Mouse (Mus musculus): ENCODE measurements around the gene Hps4.
A peak's percentile ranks its signal among the peaks of the same experiment; 100 is the strongest.

The Hps4 gene

DNA sequence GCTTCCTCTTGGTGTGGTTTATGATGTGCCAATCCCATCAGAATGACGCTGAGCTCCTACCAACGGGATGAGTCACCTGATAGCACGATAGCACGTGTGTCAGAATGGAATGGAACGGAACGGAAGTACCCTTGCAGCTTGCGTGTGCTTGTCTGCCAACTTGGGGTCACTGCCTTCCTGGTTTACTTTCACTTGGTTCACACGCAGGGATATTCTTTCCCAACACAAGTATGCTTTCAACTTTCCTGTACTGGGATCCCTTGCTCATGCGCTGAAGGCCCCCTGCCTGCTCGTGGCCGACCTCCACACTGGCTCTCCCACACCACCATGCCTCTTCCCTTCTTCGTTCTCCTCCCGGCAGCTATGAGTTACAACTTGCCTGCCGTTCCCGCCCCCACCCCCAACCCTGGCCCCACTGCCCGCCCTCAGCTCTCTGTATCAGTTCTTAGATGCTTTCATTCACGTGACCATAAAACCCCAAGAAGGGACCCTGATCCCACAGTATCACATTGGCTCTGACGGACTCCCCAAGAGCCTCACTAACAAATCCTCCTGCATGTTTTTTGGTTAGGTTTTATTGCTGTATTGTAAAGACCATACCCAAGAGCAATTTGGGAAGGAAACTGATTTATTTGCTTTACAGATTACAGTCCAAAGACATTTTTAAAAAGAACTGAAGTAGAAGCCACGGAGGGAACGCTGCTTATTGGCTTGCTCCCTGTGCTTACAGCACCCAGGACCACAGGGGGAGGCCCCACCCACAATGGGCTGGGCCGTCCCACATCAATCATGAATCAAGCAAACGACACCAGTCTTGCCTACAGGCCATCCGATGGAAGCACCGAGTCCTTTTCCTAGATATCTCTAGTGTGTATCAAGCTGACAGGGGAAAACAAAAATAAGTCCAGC lies 18.0 kb upstream of the Hps4 start:
- no peak for DNase-seq (ENCODE audit: low read depth, low spot score)

- DNase-seq (ENCODE audit: low read depth, low spot score): peak; percentile 90
Measured at GRCm38 (mm10) chr5:112325546-112326445, 17.1 kb upstream of the Hps4 start, which contains the start of gene Tfip11. Tfip11 (plus strand) TSS chr5:112326358.

- DNase-seq (ENCODE audit: low read depth, low spot score): no peak
Measured at GRCm38 (mm10) chr5:112326446-112327009, 16.4 kb upstream of the Hps4 start.

- DNase-seq (ENCODE audit: low read depth, low spot score): no peak
Measured at GRCm38 (mm10) chr5:112327854-112328253, 15.0 kb upstream of the Hps4 start.

DNA sequence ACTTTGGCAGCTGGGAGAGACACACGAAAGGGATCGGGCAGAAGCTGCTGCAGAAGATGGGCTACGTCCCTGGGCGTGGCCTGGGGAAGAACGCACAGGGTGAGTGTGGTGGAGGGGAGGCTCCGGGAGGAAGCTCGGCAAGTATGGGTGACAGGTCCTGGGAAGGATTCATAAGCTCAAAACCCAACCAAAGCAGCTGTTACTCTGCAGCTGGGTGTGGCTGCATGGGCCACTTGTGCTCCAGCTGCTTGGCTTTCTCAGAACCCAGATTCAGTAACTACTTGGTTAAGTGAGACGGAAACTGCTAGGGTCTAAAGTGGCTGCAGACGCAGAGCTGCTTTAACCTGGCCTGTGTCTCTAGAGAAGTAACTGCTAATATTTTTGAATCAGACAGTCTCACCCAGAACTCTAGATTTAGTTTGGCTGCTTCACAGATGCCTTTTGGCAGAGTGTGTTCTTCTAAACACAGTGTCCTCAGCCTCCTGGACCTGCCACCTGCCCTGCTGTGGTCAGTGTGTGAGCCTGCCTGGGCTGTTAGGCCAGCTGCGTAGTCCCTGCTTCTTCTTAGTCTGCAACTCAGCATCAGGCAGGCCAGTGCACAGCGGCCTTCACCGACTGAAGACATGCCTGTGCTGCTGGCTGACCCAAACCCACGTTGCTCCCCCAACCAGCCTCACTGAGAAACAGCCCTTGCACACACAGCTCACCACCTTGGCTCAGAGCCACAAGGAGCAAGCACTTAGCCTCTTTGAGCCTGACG lies 12.9 kb upstream of the Hps4 start:
- no peak for DNase-seq (ENCODE audit: low read depth, low spot score)

DNA sequence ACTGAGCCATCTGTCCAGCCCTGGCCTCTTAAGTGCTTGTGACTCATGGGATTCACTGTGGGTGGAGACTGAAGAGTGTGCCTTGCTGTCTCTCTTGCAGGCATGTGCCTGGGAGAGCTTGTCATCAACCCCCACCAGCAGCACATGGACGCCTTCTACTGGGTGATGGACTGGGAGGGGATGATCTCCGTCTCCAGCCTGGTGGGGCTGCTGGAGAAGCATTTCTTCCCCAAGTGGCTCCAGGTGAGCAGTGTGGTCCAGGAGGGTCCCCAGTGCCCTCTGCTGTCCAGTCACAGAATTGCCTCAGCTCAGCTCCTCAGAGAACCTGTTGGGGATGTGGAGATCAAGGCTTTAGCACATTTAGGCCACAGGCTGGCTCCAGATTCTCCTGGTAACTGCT lies 7.4 kb upstream of the Hps4 start:
- DNase-seq (ENCODE audit: low read depth, low spot score): no peak

GRCm38 (mm10) chr5:112337004-112337403 lies 5.9 kb upstream of the Hps4 start:
- DNase-seq (ENCODE audit: low read depth, low spot score): no peak

- no peak for DNase-seq (ENCODE audit: low read depth, low spot score)
Measured at GRCm38 (mm10) chr5:112339215-112339614, 3.7 kb upstream of the Hps4 start.

- DNase-seq (ENCODE audit: low read depth, low spot score): no peak
Measured at GRCm38 (mm10) chr5:112343205-112343595, 317 bp downstream of the Hps4 start.

DNA sequence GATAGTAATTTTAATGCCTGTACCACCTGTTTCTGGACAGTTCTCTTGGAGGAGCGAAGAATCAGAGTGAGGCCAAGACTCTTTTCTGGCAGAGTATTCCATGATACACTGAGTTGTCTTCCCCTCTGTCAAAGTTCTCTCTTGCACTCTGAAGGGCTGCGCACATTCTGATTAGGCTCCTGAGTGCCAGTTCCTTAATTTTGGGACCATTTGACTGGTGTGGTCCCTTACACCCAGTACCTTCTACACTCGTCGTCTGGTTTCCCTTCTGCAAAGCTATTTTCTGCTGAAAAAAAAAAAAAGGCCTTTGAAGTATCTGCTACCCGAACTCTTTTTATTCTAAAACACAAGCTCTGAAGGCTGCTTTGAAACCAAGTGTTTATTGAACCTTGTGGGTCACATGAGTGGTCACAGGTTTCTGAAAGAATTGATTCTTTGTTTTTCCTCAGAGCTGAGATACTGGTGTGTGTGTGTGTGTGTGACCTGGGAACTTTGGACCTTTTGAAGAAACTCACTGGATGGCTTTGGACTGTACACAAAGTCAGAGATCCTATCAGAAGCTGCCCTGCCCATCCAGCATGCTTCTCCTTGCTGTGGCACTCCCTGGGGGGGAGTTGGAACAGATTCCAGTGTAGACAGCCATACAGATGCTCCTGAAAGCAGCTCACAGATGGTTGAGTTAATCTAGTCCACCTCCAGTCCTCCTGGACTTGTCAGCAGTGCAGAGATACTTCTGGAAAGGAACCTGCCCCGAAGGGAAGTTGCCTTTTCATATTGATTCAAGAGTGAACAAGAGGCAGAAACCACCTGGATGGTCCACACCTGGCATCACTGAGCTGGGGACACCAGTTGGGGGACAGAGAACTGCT lies 1.4 kb downstream of the Hps4 start:
- no peak for DNase-seq (ENCODE audit: low read depth, low spot score)

DNA sequence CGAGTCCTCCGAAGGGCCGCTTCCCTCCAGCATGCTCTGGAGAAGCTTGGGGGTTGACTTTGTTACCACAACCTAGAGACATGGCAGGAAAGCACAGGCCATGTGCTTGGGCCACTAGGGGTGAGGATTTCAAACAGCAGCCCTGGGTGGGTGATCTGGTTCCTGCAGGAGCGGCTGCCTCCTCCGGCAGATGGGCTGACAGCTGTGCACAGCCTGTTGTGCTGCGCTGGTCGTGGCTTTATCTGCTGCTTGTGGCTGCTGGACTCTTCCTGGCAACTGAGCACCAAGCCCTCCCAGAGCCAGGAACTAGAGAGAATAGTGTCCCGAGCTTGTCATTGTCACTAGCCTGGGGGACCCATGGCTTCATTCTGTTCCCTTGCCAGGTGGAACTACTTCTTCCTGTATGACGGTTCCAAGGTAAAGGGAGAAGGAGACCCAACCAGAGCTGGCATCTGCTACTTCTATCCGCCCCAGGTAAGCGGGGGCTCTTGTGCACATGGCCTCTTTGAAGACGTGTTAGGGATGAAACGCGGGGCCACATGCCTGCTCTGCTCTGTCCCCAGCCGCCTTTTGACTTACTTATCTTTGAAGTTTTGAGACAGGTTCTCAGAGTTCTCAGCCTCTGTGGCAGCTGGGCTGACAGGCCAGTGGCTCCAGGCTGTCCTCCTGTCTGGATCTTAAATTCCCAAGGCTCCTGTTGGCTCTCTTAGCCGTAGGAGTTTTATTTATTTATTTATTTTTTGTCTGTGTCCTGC lies 3.5 kb downstream of the Hps4 start:
- DNase-seq (ENCODE audit: low read depth, low spot score): no peak

GRCm38 (mm10) chr5:112349169-112349568 lies 6.3 kb downstream of the Hps4 start:
- no peak for DNase-seq (ENCODE audit: low read depth, low spot score)

DNA sequence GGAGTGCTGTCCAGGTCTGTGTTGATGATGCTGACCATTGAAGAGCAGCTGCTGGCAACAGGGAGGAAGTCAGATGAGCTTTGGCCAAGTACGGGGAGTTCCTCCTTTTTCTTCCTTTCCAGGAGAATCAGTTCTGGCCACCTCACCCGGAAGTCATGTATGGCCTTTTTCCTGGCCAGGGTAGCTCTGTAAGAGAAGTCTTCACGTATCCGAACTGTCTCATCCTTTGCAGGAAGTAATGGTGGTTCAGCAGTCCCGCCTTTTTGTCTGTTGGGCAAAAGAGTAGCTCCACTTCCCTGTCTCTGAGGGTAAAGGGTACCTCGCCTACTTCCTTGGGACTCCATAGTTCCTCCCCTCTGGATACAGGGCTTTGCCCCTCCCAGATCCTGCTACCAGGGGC lies 12.6 kb downstream of the Hps4 start:
- DNase-seq (ENCODE audit: low read depth, low spot score): no peak

DNA sequence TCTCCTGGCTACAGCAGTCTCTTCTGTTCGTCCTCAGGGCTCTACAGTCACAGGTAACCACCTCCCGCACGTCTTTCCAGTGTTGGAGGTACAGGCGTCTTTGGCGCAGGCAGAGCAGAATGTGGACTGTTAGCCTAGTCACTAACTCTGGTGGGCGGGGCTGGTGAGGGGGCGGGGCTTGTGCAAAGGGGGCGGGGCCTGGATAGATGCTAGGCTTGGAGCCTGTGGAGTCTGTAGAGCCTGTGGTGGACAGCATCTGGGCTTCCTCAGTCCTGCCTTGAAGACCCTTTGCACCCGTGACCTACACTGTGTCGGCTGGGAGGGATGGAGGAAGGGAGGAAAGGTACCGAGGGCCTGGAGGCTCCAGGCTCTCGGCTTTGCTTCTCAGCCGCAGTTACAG lies 13.0 kb downstream of the Hps4 start, which contains the start of gene Gm6583:
TSS of gene Gm6583 (minus strand) at position 124 of the 400 bp plus-strand sequence.
- DNase-seq (ENCODE audit: low read depth, low spot score): no peak

DNA sequence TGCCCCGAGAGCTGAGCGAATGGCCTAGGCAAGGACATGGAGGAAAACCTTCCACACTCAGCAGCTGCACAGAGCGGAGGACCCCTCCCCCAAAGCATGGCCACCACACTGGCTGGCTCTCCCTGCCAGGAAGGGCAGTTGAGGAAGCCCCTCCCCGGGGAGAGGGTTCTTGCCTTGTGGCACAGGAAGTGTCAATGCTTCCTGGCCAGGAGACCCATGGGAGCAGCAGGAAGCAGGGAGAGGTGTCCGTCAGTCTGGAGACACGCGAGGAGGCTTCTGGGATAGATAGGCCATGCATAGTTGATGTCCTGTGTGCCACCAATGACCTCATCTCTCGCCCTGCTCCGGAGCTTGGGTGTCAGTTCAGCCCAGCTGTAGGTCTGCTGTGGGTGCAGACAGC lies 13.4 kb downstream of the Hps4 start:
- DNase-seq (ENCODE audit: low read depth, low spot score): no peak

GRCm38 (mm10) chr5:112359520-112359919 lies 16.6 kb downstream of the Hps4 start:
- DNase-seq (ENCODE audit: low read depth, low spot score): no peak

DNA sequence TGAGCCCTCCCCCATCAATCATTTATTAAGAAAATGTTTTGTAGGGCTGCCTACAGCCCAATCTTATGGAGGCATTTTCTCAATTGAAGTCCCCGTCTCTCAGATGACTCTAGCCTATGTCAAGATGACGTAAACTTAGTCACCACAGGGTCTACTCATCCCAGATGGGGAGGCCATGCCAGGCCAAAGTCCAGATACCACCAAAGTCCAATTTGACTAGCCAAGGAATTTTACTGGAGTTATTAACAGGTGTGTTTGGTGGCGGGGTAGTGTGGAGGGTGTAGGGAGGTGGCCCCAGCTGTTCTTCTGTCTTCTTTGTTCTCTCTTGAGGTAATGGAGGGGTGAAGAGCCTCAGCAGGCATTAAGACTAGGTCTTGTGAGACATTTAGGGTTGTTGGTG lies 17.2 kb downstream of the Hps4 start:
- no peak for DNase-seq (ENCODE audit: low read depth, low spot score)

- DNase-seq (ENCODE audit: low read depth, low spot score): no peak
Measured at GRCm38 (mm10) chr5:112364184-112364797, 21.4 kb downstream of the Hps4 start.

DNA sequence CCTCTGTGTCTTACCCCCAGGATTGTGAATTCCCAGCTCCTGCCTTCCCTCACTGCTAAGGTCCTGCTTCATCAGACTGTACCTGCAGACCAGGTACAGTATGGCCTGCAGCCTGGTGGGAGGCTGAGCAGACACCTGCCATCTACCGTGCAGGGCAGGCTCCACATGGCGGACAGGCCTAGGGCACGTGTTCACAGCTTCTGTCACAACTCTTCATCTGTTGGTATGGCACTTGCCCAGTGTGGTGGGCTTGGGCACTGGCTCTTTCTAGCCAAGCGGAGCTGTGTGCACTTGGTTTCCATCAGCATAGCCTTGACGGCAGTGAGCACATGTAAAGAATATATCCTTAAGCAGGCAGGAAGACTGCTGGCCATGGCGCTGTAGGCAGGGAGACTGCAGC lies 24.0 kb downstream of the Hps4 start:
- DNase-seq (ENCODE audit: low read depth, low spot score): no peak
